Mouse (Mus musculus) hindbrain, embryonic 13.5 days (tissue): ENCODE measurements around the gene Trim50. TPM values are rescaled to one million over a fixed set of nuclear protein-coding genes. Genes with fewer than 3 reads are reported as not detected.
"Not testable (repeated sequence)": the region's sequence is repeated elsewhere in the genome, so short reads cannot be mapped to it uniquely, and the experiment has no call there.

Experiments used
- ATAC-seq: fragments of 200-750 bp; cut with Nextera tagmentation; 2 replicates; pipeline ENCODE4 v1.8.0; 2017; ENCODE audit warnings: moderate TSS enrichment; ENCODE audit not compliant: low FRiP score
- H3K27ac ChIP-seq: fragments of 300-500 bp; sonication (generic); 2 replicates; pipeline ENCODE4 v1.5.1; 2015; ENCODE audit warnings: inconsistent platforms, mild to moderate bottlenecking, moderate library complexity
- H3K27me3 ChIP-seq: fragments of 300-500 bp; sonication (generic); 2 replicates; pipeline ENCODE4 v1.6.1; 2015; ENCODE audit warnings: mild to moderate bottlenecking, inconsistent platforms
- H3K36me3 ChIP-seq: fragments of 300-500 bp; sonication (generic); 2 replicates; pipeline ENCODE4 v1.6.1; 2015; ENCODE audit warnings: mild to moderate bottlenecking, inconsistent platforms
- H3K4me1 ChIP-seq: fragments of 300-500 bp; sonication (generic); replicated peaks from 2 replicates; pipeline ENCODE4 v1.6.1; 2015; ENCODE audit warnings: inconsistent platforms
- H3K4me2 ChIP-seq: fragments of 300-500 bp; sonication (generic); 2 replicates; pipeline ENCODE4 v1.6.1; 2015; ENCODE audit warnings: inconsistent platforms, mild to moderate bottlenecking, moderate library complexity
- H3K4me3 ChIP-seq: fragments of 300-500 bp; sonication (generic); 2 replicates; pipeline ENCODE4 v1.5.1; 2015; ENCODE audit warnings: mild to moderate bottlenecking, inconsistent platforms
- H3K9ac ChIP-seq: fragments of 300-500 bp; sonication (generic); 2 replicates; pipeline ENCODE4 v1.6.1; 2015; ENCODE audit warnings: mild to moderate bottlenecking, inconsistent platforms
- H3K9me3 ChIP-seq: fragments of 300-500 bp; sonication (generic); 2 replicates; pipeline ENCODE4 v1.6.1; 2016; ENCODE audit warnings: inconsistent platforms
- WGBS: fragments of 180-500 bp; shearing (Covaris S2); methylation state at CpG from one replicate; pipeline ENCODE4 v1.1.7; 2015; 5-methylcytosine and 5-hydroxymethylcytosine counted together
- polyA plus RNA-seq: library from polyadenylated mRNA; unstranded; fragments of >200 nt; fragmentation: Nextera tagmentation; extraction: Ambion mirVana; gene quantifications from 2 replicates; pipeline ENCODE4 v1.2.1, GENCODE M21; 2015

Trim50 gene
- polyA plus RNA-seq, 1 experiment from 2014 or later: not detected

DNA sequence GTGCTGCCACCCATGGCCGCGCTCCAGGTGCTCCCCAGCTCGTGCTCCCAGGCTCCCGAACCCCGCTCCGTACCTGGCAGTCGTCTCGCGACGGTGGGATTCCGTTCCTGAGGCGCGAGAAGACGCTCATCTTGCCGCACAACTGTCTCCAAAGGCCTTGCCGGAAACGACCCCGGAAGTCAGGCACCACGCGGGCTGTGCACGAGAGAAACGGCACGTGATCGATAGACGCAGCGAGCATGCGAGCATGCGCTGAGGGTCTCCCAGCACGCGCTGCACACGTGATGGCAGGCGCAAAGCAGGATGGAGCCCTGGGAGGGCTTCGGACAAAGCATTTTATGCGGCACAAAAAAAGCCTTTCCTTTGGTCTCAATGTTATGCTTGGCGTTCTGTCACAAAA is 3.2 kb upstream of the Trim50 start, which contains the start of gene Fkbp6:
Gene Fkbp6, minus strand, starts transcription at position 183 of the 400 bp plus-strand sequence.
- 90% methylated on average over 35 of the region's 35 CpGs for WGBS
- H3K36me3 ChIP-seq: no peaks in the 10 kb centered on the region
- no peak within 1 kb of the TSS for H3K4me3 ChIP-seq
- no peak within 1 kb of the TSS for H3K27ac ChIP-seq
- no peaks in the 10 kb centered on the region for H3K4me1 ChIP-seq
- H3K4me2 ChIP-seq: no peak within 1 kb of the TSS
- no peak within 1 kb of the TSS for H3K9ac ChIP-seq
- no peak for ATAC-seq
- peaks cover 21% of the 10 kb centered on the region for H3K27me3 ChIP-seq
- H3K9me3 ChIP-seq: no peaks in the 10 kb centered on the region

DNA sequence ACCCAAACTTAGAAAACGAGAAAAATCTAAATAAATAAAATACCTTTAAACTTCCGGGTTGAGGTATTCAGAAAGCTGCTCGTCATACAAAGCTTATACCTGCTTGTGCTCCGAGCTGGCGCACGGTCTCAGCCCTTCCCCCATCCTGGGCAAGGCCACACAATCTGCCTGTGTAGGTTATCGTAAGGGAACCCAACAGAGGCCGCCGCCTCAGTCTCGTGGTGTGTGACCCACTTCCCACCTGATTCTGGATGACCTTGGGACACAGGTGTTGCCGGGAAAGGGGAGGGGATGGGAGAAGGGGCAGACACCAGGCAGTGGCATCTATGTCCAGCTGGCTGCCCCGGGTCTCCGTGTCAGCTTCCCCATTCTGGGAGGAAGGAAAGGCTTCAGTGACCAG is 1.5 kb upstream of the Trim50 start:
- WGBS: 90% methylated on average over 13 of the region's 13 CpGs
- Histone ChIP-seq H3K27me3 (peaks cover 22% of the 10 kb centered on the region), H3K4me1 (no peaks in the 10 kb centered on the region)

DNA sequence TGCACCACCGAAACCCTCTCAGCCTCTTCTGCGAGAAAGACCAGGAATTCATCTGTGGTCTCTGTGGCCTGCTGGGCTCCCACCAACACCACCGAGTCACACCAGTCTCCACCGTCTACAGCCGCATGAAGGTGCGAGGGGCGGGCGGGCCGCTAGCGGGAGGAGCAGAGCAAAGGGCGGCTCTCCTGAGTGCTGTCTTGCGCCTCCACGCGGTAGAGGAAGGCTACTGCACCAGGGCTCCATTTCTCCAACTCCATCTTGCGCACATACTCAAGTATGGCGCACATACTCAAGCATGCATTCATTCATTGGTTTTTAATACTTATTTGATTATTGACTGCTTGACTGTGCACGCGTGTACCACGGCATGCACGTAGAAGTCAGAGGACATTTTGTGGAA is 469 bp downstream of the Trim50 start:
- no peak for ATAC-seq
- WGBS: 15% methylated on average over 20 of the region's 20 CpGs

More for the DNA sequence above, 1.5 kb upstream of the Trim50 start:
- no peak for ATAC-seq
- Histone ChIP-seq H3K9ac (no peak overlapping the region), H3K4me3 (no peak overlapping the region), H3K27ac (no peak overlapping the region), H3K9me3 (no peaks in the 10 kb centered on the region), H3K4me2 (no peak overlapping the region), H3K36me3 (no peaks in the 10 kb centered on the region)

DNA sequence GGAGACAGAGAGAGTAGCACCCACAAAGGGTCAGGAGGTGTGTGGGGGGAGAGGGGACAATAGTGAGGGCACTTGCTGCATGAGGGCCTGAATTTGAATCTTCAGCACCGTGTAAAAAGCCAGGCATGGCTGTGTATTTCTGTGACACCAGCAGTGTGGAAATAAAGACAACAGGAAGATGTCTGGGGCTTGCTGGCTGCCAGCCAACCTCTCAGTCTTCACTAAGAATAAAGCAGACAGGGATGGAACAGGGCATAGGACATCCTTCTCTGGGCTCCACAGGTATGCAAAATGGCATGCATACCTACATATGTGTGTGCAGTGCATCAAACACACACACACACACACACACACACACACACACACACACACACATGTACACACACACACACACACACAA is 3.0 kb downstream of the Trim50 start:
- H3K9ac ChIP-seq: no peak overlapping the region
- 39% methylated on average over 1 of the region's 1 CpGs for WGBS
- H3K27ac ChIP-seq: no peak overlapping the region
- no peak for ATAC-seq
- peaks cover 3% of the 10 kb centered on the region; the same call in 1 of the 2 replicates for H3K9me3 ChIP-seq
- H3K36me3 ChIP-seq: no peaks in the 10 kb centered on the region
- H3K27me3 ChIP-seq: peaks cover 22% of the 10 kb centered on the region
- H3K4me3 ChIP-seq: no peak overlapping the region
- no peaks in the 10 kb centered on the region for H3K4me1 ChIP-seq
- H3K4me2 ChIP-seq: no peak overlapping the region

More for the DNA sequence above, 469 bp downstream of the Trim50 start:
- Histone ChIP-seq H3K4me1 (no peaks in the 10 kb centered on the region), H3K4me3 (no peak overlapping the region), H3K27me3 (peaks cover 22% of the 10 kb centered on the region), H3K9me3 (peaks cover 3% of the 10 kb centered on the region; the same call in 1 of the 2 replicates), H3K9ac (no peak overlapping the region), H3K36me3 (no peaks in the 10 kb centered on the region), H3K27ac (no peak overlapping the region), H3K4me2 (no peak overlapping the region)

DNA sequence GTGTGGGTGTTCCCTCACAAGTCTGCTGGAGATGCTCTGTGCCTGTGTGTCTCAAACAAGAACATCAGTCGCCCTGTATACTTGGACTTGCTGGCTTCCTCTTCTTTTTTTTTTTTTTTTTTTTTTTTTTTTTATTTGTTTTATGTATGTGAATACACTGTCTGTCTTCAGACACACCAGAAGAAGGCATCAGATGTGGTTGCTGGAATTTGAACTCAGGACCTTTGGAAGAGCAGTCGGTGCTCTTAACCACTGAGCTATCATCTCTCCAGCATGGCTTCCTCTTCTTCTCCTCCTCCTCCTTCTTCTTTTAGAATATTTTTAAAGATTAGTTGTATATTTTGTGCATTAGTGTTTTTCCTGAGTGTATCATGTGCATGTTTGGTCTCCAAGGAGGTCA is 4.5 kb downstream of the Trim50 start:
- peaks cover 20% of the 10 kb centered on the region for H3K27me3 ChIP-seq
- H3K4me1 ChIP-seq: no peaks in the 10 kb centered on the region
- H3K36me3 ChIP-seq: no peaks in the 10 kb centered on the region
- H3K4me2 ChIP-seq: no peak overlapping the region
- no peak overlapping the region for H3K4me3 ChIP-seq
- ATAC-seq: no peak
- no peak overlapping the region for H3K9ac ChIP-seq
- 85% methylated on average over 2 of the region's 2 CpGs for WGBS
- no peak overlapping the region for H3K27ac ChIP-seq
- H3K9me3 ChIP-seq: peaks cover 3% of the 10 kb centered on the region; the same call in 1 of the 2 replicates

DNA sequence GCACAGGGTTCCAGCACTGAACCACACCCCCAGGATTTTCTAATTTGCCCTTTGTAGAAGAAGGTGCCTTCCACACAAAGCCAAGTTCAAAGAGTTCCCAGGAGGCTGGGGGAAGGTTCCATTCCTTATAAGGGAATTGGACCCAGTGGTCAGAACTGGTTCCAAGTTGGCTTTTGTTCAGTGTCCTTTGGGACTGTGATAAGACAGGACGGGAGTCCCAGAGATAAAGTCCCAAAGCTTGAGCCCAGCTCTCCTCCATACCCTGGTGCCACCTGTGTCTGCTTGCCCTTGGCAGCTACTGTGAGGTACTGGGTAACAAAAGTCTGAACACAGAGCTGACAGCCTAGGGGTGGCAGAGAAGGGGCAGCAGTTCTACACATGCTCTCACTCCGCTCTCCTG is 6.7 kb downstream of the Trim50 start:
- H3K4me2 ChIP-seq: no peak overlapping the region
- H3K36me3 ChIP-seq: no peaks in the 10 kb centered on the region
- peaks cover 3% of the 10 kb centered on the region; the same call in 1 of the 2 replicates for H3K9me3 ChIP-seq
- H3K27ac ChIP-seq: no peak overlapping the region
- no peaks in the 10 kb centered on the region for H3K4me1 ChIP-seq
- no peak overlapping the region for H3K4me3 ChIP-seq
- 94% methylated on average over 2 of the region's 2 CpGs for WGBS
- H3K9ac ChIP-seq: no peak overlapping the region
- no peak for ATAC-seq
- peaks cover 5% of the 10 kb centered on the region; the same call in 1 of the 2 replicates for H3K27me3 ChIP-seq

DNA sequence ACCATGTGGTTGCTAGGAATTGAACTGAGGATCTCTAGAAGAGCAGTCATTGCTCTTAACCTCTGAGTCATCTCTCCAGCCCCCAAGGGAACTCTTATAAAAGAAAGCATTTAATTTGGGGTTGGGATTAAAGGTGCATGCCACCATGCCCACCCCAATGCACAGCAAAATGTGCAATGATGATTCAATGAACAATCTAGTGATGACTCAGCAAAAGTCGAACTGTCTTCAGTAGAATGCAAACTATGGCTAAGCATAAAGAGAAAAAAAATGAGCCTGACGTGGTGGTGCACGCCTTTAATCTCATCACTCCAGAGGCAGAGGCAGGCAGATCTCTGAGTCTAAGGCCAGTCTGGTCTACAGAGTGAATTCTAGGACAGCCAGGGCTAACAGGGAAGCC is 9.5 kb downstream of the Trim50 start:
- H3K9me3 ChIP-seq: peaks cover 2% of the 10 kb centered on the region; the same call in 1 of the 2 replicates
- H3K36me3 ChIP-seq: no peaks in the 10 kb centered on the region
- H3K4me3 ChIP-seq: no peak overlapping the region
- 94% methylated on average over 3 of the region's 3 CpGs for WGBS
- H3K4me2 ChIP-seq: no peak overlapping the region
- H3K27ac ChIP-seq: no peak overlapping the region
- peaks cover 7% of the 10 kb centered on the region; the same call in 1 of the 2 replicates for H3K27me3 ChIP-seq
- H3K4me1 ChIP-seq: no peaks in the 10 kb centered on the region
- no peak overlapping the region for H3K9ac ChIP-seq
- ATAC-seq: no peak

DNA sequence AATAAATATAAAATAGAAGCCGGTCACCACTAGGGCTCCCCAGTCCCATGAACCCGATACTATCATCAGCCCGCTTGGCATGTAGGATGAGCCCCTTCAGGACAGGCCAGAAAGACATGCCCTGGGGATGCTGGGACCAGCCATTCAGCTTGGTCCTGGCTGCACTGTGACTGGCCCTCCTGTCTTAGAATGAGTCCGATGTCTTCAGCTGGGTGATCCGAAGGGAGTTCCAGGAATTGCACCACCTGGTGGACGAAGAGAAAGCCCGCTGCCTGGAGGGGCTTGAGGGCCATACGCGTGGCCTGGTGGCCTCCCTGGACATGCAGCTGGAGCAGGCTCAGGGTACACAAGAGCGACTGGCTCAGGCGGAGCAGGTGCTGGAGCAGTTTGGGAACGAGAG is 10.4 kb downstream of the Trim50 start:
- Histone ChIP-seq H3K4me1 (no peaks in the 10 kb centered on the region), H3K9ac (no peak overlapping the region), H3K36me3 (no peaks in the 10 kb centered on the region), H3K9me3 (no peaks in the 10 kb centered on the region), H3K4me3 (no peak overlapping the region), H3K4me2 (no peak overlapping the region), H3K27ac (no peak overlapping the region), H3K27me3 (peaks cover 7% of the 10 kb centered on the region; the same call in 1 of the 2 replicates)
- 32% methylated on average over 12 of the region's 12 CpGs for WGBS
- ATAC-seq: no peak

DNA sequence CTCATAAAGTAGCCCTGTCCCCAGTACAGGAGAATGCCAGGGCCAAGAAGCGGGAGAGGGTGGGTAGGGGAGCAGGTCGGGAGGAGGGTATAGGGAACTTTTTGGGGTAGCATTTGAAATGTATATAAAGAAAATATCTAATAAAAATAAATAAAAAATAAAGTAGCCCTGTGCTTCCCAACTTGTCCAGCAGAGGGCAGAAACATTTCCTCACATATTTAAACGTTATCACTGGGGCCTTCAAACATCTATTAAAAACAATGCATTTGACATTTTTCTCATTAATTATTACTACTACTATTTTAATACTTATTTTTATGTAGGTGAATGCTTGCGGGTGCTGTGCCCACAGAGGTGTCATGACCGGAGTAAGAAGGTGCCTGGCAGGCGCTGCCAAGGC is 14.7 kb downstream of the Trim50 start:
- 0 out of 2 replicates have a peak, but pooled peaks cover 7% of the 10 kb centered on the region for H3K27me3 ChIP-seq
- H3K9me3 ChIP-seq: no peaks in the 10 kb centered on the region
- WGBS: 57% methylated on average over 6 of the region's 6 CpGs
- no peak overlapping the region for H3K4me2 ChIP-seq
- H3K4me1 ChIP-seq: peaks cover 20% of the 10 kb centered on the region
- no peak overlapping the region for H3K4me3 ChIP-seq
- H3K9ac ChIP-seq: no peak overlapping the region
- no peak overlapping the region for H3K27ac ChIP-seq
- H3K36me3 ChIP-seq: peaks cover 17% of the 10 kb centered on the region
- no peak for ATAC-seq

DNA sequence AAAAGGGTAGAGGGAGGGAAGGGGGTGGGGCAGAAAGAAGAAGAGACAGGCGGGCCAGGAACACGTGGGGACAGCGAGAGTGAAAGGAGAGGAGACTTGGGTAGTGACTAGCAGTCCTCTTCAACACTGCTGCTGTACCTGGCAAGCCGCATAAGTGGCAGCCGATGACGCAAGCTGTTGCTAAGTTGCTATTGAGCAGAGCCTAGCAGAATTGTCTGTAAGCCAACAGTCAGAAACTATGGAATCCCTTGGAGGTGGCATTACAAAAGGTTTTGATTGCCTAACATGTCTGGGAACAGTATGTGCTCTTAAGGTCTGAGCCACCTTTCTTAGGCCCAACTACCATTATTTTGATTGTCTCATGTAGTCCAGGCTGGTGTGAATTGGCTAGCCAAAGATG is 15.2 kb downstream of the Trim50 start:
- Histone ChIP-seq H3K9me3 (no peaks in the 10 kb centered on the region), H3K4me3 (no peak overlapping the region), H3K27me3 (0 out of 2 replicates have a peak, but pooled peaks cover 7% of the 10 kb centered on the region), H3K9ac (no peak overlapping the region), H3K4me2 (no peak overlapping the region), H3K4me1 (peaks cover 20% of the 10 kb centered on the region), H3K36me3 (peaks cover 20% of the 10 kb centered on the region), H3K27ac (no peak overlapping the region)
- 80% methylated on average over 6 of the region's 6 CpGs for WGBS
- ATAC-seq: no peak

DNA sequence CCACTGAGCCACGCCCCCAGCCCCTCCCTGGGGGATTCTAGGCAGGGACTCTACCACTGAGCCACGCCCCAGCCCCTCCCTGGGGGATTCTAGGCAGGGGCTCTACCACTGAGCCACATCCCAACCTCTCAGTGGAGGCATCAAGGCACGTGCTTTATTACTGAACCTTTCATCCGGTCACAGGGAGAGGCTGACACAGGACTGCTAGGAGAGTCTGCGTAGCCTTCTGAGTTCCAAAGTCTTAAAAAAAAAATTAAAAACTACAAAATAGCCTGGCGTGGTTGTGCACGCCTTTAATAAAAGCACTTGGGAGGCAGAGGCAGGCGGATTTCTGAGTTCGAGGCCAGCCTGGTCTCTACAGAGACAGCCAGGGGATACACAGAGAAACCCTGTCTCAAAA is 16.1 kb downstream of the Trim50 start:
- H3K27me3 ChIP-seq, ATAC-seq, H3K9me3 ChIP-seq: not testable (repeated sequence)
- Histone ChIP-seq H3K9ac (peak overlapping the region; percentile 93), H3K4me3 (peak overlapping the region; percentile 97), H3K27ac (peak overlapping the region; percentile 81), H3K4me2 (peak overlapping the region; percentile 88), H3K36me3 (peaks cover 29% of the 10 kb centered on the region), H3K4me1 (peaks cover 20% of the 10 kb centered on the region)
- WGBS: 54% methylated on average over 9 of the region's 9 CpGs

DNA sequence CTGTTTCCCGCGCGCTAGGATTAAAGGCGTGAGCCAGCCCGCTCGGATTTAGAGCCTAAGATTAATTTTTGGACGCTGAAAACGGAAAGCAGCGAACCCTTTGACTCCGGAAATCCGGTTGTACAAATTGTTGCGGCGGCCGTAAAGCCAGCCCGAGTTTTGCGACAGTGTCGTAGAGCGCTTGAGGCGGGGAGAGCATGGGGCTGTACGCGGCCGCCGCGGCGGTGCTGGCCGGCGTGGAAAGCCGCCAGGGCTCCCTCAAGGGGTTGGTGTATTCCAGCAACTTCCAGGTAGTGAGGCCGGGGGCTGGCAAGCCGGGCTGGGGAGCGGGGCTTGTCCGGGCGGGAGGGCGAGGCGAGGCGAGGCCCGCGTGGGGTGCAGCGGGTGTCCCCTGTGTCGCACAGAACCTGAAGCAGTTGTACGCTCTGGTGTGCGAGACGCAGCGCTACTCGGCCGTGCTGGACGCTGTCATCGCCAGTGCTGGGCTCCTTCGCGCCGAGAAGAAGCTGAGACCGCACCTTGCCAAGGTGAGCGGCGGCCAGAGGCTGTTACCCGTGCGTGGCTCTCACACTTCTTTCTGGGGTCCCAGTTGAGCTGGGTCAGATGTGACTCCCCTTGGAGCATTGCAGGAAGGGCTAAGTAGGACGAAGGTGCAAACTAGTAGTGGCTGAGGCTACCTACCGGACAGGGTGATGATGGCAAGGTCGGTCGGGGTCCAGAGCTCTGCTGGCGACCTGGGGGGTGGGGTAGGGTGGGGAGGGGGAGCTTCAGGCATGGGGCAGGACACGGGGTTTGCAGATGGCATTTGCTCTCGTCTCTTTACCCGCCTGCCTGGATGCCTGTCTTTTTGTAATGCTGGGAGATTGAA is 16.9 kb downstream of the Trim50 start, which contains the start of gene Nsun5:
Gene Nsun5, plus strand, starts transcription at position 167 of the 868 bp plus-strand sequence.
- peak within 1 kb of the TSS; percentile 97 for H3K4me3 ChIP-seq
- WGBS: under 1% methylated on average over 64 of the region's 64 CpGs
- H3K4me2 ChIP-seq: peak within 1 kb of the TSS; percentile 88
- peak; percentile 84 for ATAC-seq
- peaks cover 37% of the 10 kb centered on the region for H3K36me3 ChIP-seq
- peaks cover 20% of the 10 kb centered on the region for H3K4me1 ChIP-seq
- H3K9me3 ChIP-seq: no peaks in the 10 kb centered on the region
- H3K9ac ChIP-seq: peak within 1 kb of the TSS; percentile 93
- H3K27ac ChIP-seq: peak within 1 kb of the TSS; percentile 81
- H3K27me3 ChIP-seq: 0 out of 2 replicates have a peak, but pooled peaks cover 7% of the 10 kb centered on the region
